Mouse (Mus musculus): ENCODE measurements around the gene Wdr61.

GRCm38 (mm10) chr9:54743891-54744290 is 9.6 kb upstream of the Wdr61 start:
- TF ChIP-seq CTCF (IDR thresholded peaks at IDR 0.05; ENCODE audit: control insufficient read depth, insufficient read depth, insufficient replicate concordance, low read depth, low read length) (no peak), POLR2A (IDR thresholded peaks at IDR 0.05; ENCODE audit: control insufficient read depth, low read depth, low read length) (no peak)
